Mouse (Mus musculus): ENCODE results near the gene Taf15.

The Taf15 gene

GRCm38 (mm10) chr11:83536831-83537230 is 63.9 kb downstream of the Taf15 start:
- in situ Hi-C loops (cut with MboI, MseI): no loop called here

GRCm38 (mm10) chr11:83538705-83539314 is 65.9 kb downstream of the Taf15 start:
- in situ Hi-C loops (cut with MboI, MseI): no loop called here

- in situ Hi-C loops (cut with MboI, MseI): no loop called here
These were observed 68.0 kb downstream of the Taf15 start for GRCm38 (mm10) chr11:83540931-83541330.

GRCm38 (mm10) chr11:83541415-83541814 is 68.5 kb downstream of the Taf15 start:
- in situ Hi-C loops (cut with MboI, MseI): no loop called here

GRCm38 (mm10) chr11:83544214-83544613 is 71.3 kb downstream of the Taf15 start:
- in situ Hi-C loops (cut with MboI, MseI): no loop called here

GRCm38 (mm10) chr11:83550186-83550632 is 77.3 kb downstream of the Taf15 start:
- in situ Hi-C loops (cut with MboI, MseI): loop anchor here (25.0 kb wide), 1 partner anchor 1963 kb away; no protein-coding TSS in a partner anchor

GRCm38 (mm10) chr11:83551037-83551436 is 78.2 kb downstream of the Taf15 start:
- in situ Hi-C loops (cut with MboI, MseI): loop anchor here (25.0 kb wide), 1 partner anchor 1964 kb away; no protein-coding TSS in a partner anchor

- in situ Hi-C loops (cut with MboI, MseI): loop anchor here (25.0 kb wide), 1 partner anchor 1964 kb away; no protein-coding TSS in a partner anchor
These were observed 78.8 kb downstream of the Taf15 start for GRCm38 (mm10) chr11:83551668-83552067.

Measured in T-helper 2 cell (primary cell).